Mouse (Mus musculus) myocyte (in vitro differentiated cells): ENCODE data around the gene Entpd8. TPM values are rescaled to one million over a fixed set of nuclear protein-coding genes. Genes with fewer than 3 reads are reported as not detected.

ENCODE experiments used
- H3K27me3 ChIP-seq: one replicate; pipeline ENCODE4 v1.6.1; 2011; ENCODE audit not compliant: control insufficient read depth, insufficient read depth, insufficient read length
- H3K36me3 ChIP-seq: one replicate; pipeline ENCODE4 v1.6.1; 2011; ENCODE audit not compliant: control insufficient read depth, insufficient read depth
- H3K4me2 ChIP-seq: one replicate; pipeline ENCODE4 v1.6.1; 2011; ENCODE audit warnings: low read depth, control low read depth
- H3K4me3 ChIP-seq: one replicate; pipeline ENCODE4 v1.5.1; 2011; ENCODE audit warnings: mild to moderate bottlenecking, control low read depth, moderate library complexity
- H3K79me2 ChIP-seq: one replicate; pipeline ENCODE4 v1.6.1; 2011; ENCODE audit not compliant: control insufficient read depth, insufficient read depth
- H3ac ChIP-seq: one replicate; pipeline ENCODE4 v1.6.1; 2011; ENCODE audit not compliant: control insufficient read depth, insufficient read length
- CEBPB ChIP-seq: IDR thresholded peaks from 2 replicates; pipeline ENCODE4 v1.6.1; 2011; ENCODE audit warnings: mild to moderate bottlenecking, moderate library complexity; ENCODE audit not compliant: poor library complexity, insufficient read depth, severe bottlenecking
- E2F4 ChIP-seq: IDR thresholded peaks from one replicate; pipeline ENCODE4 v1.6.1; 2011; ENCODE audit warnings: mild to moderate bottlenecking, control low read depth, moderate library complexity; ENCODE audit not compliant: insufficient read depth
- MAX ChIP-seq: IDR thresholded peaks from one replicate; pipeline ENCODE4 v1.6.1; 2011; ENCODE audit warnings: low read depth, mild to moderate bottlenecking, control low read depth
- MYOD1 ChIP-seq, 3 experiments: IDR thresholded peaks; one replicate each; pipeline ENCODE4 v1.6.1; 2011; ENCODE audit warnings: control low read depth in 2 of 3, low read depth in 2 of 3, mild to moderate bottlenecking in 2 of 3, moderate library complexity in 1 of 3; ENCODE audit not compliant: insufficient read length in 2 of 3, control insufficient read depth in 1 of 3
- MYOG ChIP-seq, 3 experiments: IDR thresholded peaks; one replicate each; pipeline ENCODE4 v1.6.1; 2011; ENCODE audit warnings: control low read depth in 2 of 3, low read depth in 2 of 3, mild to moderate bottlenecking in 2 of 3; ENCODE audit not compliant: insufficient read length in 2 of 3, control insufficient read depth in 1 of 3, insufficient read depth in 1 of 3
- POLR2A ChIP-seq: IDR thresholded peaks from one replicate; pipeline ENCODE4 v1.6.1; 2011; ENCODE audit warnings: low read depth, mild to moderate bottlenecking, control low read depth, moderate library complexity; ENCODE audit not compliant: insufficient read length
- POLR2AphosphoS2 ChIP-seq: IDR thresholded peaks from one replicate; pipeline ENCODE4 v1.6.1; 2011; ENCODE audit warnings: low read depth, control low read depth; ENCODE audit not compliant: insufficient read length
- REST ChIP-seq: IDR thresholded peaks from one replicate; pipeline ENCODE4 v1.6.1; 2011; ENCODE audit warnings: mild to moderate bottlenecking, control low read depth, moderate library complexity; ENCODE audit not compliant: insufficient read depth, insufficient read length
- SRF ChIP-seq: IDR thresholded peaks from one replicate; pipeline ENCODE4 v1.6.1; 2011; ENCODE audit warnings: low read depth; ENCODE audit not compliant: control insufficient read depth, insufficient read length
- TCF12 ChIP-seq: IDR thresholded peaks from one replicate; pipeline ENCODE4 v1.6.1; 2011; ENCODE audit warnings: mild to moderate bottlenecking, control low read depth; ENCODE audit not compliant: poor library complexity, insufficient read depth, severe bottlenecking
- TCF3 ChIP-seq: IDR thresholded peaks from one replicate; pipeline ENCODE4 v1.6.1; 2011; ENCODE audit warnings: low read depth, control low read depth; ENCODE audit not compliant: insufficient read length
- USF1 ChIP-seq: IDR thresholded peaks from one replicate; pipeline ENCODE4 v1.6.1; 2011; ENCODE audit warnings: low read depth, mild to moderate bottlenecking, control low read depth, moderate library complexity
- polyA plus RNA-seq: library from polyadenylated mRNA; unstranded; fragments of >200 nt; fragmentation: generic; extraction: Trizol; gene quantifications from one replicate; pipeline ENCODE4 v1.2.1, GENCODE M21; 2012; ENCODE audit warnings: missing spikeins

The Entpd8 gene
- polyA plus RNA-seq, 1 experiment, result not detected

DNA sequence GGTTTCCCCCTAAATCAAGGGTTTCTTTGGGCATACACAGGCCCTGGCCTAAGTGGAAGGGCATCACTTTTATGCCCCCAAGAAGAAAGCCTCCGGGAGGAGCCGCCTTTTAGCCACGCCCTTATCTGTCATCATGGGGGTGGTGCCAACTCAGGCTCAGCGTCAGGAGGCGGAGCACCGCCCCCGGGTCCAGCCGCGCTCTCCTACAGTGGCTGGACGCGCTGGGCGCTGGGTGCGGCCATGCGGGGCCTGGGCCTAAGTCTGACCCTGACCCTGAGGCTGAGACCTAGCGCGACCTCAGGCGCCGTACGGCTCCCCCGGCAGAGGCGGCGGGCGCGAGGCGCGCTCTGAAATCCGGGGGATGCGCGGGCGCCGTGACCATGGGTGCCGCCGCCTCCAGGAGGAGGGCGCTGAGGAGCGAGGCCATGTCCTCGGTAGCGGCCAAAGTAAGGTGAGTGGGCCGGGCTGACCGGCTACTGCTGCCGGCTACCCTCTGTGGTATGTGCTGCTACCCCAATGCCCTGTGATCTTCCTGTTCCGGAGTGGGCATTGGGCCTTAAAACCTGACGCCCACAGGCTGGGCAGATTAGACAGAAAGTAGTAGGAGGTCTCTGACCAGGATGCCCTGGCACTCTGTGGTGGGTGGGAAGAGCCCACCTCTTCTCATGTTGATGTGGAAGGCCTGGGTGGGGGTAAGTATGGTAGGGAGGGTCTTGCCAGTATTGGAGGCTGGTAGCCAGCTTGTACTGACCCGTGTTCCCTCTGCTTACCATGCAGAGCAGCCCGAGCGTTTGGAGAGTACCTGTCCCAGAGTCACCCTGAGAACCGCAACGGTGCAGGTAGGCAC, 25.7 kb upstream of the Entpd8 start, which contains the start of gene Nsmf:
Gene Nsmf, plus strand, starts transcription at position 135 of the 847 bp plus-strand sequence.
- peak within 1 kb of the TSS; percentile 94 for H3K4me2 ChIP-seq
- peak within 1 kb of the TSS; percentile 70 for H3K4me3 ChIP-seq
- H3ac ChIP-seq, result peak within 1 kb of the TSS; percentile 30
- peaks cover 6% of the 10 kb centered on the region for H3K79me2 ChIP-seq
- H3K27me3 ChIP-seq, result no peaks in the 10 kb centered on the region
- H3K36me3 ChIP-seq, result no peaks in the 10 kb centered on the region
- TF ChIP-seq POLR2A, result peak; percentile 98
- TF ChIP-seq MYOG (IDR thresholded peaks at IDR 0.05; ENCODE audit: control insufficient read depth in 1 of 3, insufficient read depth in 1 of 3, insufficient read length in 2 of 3, low read depth in 2 of 3), result peak in 1 of 3 experiments; percentile 17
- TF ChIP-seq POLR2AphosphoS2, result peak; percentile 93
- peak in 1 of 3 experiments; percentile 10 for TF ChIP-seq MYOD1 (IDR thresholded peaks at IDR 0.05; ENCODE audit: control insufficient read depth in 1 of 3, insufficient read length in 2 of 3, low read depth in 2 of 3)
- TF ChIP-seq TCF12, result no peak
- TF ChIP-seq SRF, result no peak

DNA sequence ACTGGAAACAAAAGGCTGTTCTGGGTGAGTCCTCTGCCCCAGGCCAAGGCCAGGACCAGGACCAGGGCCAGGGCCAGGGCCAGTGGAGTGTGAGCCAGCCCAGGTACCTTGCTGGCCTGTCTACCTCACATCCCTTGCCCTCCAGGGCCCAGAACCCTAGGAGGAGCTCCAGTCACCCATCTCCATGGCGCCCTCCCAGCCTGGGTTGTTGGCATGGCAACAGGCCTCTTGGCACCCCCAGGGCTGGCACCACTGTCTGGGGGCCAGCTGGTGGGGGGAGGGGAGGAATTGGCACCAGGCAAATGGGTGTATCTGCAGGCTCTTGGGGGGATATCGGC, 25.1 kb upstream of the Entpd8 start:
- TF ChIP-seq CEBPB (no peak), POLR2A (no peak), USF1 (no peak)
- Histone ChIP-seq H3K79me2 (peaks cover 6% of the 10 kb centered on the region), H3K4me2 (peak overlapping the region; percentile 94), H3ac (peak overlapping the region; percentile 30), H3K36me3 (no peaks in the 10 kb centered on the region), H3K4me3 (peak overlapping the region; percentile 70), H3K27me3 (no peaks in the 10 kb centered on the region)

DNA sequence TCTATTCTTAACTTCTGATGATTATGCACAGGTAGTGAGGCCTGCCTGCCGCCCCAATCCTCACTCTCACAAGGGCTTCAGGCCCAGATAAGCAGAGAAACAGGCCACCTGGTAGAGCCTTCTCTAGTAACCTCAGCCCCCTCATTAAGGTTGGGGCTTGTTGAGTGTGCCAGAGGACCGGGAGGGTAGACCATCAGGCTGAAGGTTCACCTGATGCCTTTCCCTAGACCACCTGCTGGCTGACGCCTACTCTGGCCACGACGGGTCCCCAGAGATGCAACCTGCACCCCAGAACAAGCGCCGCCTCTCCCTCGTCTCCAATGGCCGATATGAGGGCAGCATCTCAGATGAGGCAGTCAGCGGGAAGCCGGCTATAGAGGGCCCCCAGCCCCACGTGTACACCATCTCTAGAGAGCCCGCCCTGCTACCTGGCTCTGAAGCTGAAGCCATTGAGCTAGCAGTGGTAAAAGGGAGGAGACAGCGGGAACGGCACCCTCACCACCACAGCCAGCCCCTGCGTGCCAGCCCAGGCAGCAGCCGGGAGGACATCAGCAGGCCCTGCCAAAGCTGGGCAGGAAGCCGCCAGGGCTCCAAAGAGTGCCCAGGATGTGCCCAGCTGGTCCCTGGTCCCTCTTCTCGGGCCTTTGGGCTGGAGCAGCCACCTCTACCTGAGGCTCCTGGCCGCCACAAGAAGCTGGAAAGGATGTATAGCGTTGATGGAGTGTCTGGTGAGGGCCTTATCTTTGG, 24.5 kb upstream of the Entpd8 start:
- peaks cover 6% of the 10 kb centered on the region for H3K79me2 ChIP-seq
- H3K4me3 ChIP-seq, result peak overlapping the region; percentile 70
- no peak overlapping the region for H3ac ChIP-seq
- no peaks in the 10 kb centered on the region for H3K27me3 ChIP-seq
- H3K36me3 ChIP-seq, result no peaks in the 10 kb centered on the region
- peak overlapping the region; percentile 94 for H3K4me2 ChIP-seq
- TF ChIP-seq SRF (no peak), MYOD1 (IDR thresholded peaks at IDR 0.05; ENCODE audit: control insufficient read depth in 1 of 3, insufficient read length in 2 of 3, low read depth in 2 of 3) (no peak)

DNA sequence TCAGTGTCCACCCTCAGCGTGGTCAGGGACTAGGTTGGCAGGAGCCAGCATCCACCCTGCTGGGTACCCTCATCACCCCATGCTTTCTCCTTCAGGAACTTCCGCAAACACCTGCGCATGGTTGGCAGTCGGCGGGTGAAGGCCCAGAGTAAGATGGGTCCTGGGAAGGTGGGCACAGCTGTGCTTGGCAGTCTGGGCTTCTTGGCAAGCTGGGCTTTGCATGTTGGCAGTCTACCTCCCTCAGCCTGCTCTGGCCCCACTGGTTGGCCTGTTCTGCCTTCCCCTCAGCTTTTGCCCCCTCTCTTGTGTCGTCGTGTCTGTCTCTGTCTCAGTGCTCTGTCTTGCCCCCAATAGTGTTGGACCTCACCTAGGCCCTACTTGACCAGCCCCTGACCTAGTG, 21.2 kb upstream of the Entpd8 start:
- Histone ChIP-seq H3K79me2 (peaks cover 6% of the 10 kb centered on the region), H3ac (no peak overlapping the region), H3K27me3 (no peaks in the 10 kb centered on the region), H3K4me2 (no peak overlapping the region), H3K36me3 (no peaks in the 10 kb centered on the region), H3K4me3 (no peak overlapping the region)
- TF ChIP-seq MYOG (IDR thresholded peaks at IDR 0.05; ENCODE audit: control insufficient read depth in 1 of 3, insufficient read depth in 1 of 3, insufficient read length in 2 of 3, low read depth in 2 of 3) (no peak), MYOD1 (IDR thresholded peaks at IDR 0.05; ENCODE audit: control insufficient read depth in 1 of 3, insufficient read length in 2 of 3, low read depth in 2 of 3) (no peak), MAX (no peak), REST (no peak), POLR2A (no peak), USF1 (no peak), TCF12 (no peak)

DNA sequence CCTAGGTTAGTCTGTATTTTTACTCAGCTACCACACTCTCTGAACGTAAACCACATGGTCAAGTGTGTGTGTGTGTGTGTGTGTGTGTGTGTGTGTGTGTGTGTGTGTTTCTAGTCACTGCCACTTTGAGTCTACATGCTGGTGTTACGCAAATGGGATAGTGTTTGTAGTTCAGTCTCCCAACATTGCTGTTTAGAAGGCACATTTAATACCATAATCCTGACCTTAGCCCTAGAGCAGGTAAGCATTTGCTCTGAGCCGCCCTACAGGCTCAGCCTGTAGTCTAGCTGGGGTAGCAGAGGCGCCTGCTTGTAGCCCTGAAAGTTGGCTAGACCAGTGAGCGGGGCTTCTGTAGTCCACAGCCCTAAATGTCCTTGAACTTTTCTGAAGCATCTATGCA, 16.6 kb upstream of the Entpd8 start:
- Histone ChIP-seq H3K79me2 (no peaks in the 10 kb centered on the region), H3K4me2 (no peak overlapping the region), H3ac (no peak overlapping the region), H3K36me3 (no peaks in the 10 kb centered on the region), H3K4me3 (no peak overlapping the region), H3K27me3 (no peaks in the 10 kb centered on the region)
- TF ChIP-seq E2F4 (no peak), USF1 (no peak), TCF12 (no peak), REST (no peak)

DNA sequence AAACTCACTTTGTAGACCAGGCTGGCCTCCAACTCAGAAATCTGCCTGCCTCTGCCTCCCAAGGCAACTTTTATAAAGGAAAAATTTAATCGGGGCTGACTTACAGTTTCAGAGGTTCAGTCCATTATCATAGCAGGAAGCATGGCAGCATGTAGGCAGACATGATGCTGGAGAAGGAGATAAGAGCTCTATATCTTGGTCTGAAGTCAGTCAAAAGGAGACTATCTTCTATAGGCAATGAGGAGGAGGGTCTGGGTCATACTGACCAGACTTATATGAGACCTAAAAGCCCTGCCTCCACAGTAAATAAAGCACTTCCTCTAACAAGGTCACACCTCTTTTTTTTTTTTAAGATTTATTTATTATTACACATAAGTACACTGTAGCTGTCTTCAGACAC, 15.8 kb upstream of the Entpd8 start:
- Histone ChIP-seq H3ac (no peak overlapping the region), H3K36me3 (no peaks in the 10 kb centered on the region), H3K4me3 (no peak overlapping the region), H3K79me2 (no peaks in the 10 kb centered on the region), H3K27me3 (no peaks in the 10 kb centered on the region), H3K4me2 (no peak overlapping the region)
- TF ChIP-seq MAX (no peak), POLR2AphosphoS2 (no peak), MYOG (IDR thresholded peaks at IDR 0.05; ENCODE audit: control insufficient read depth in 1 of 3, insufficient read depth in 1 of 3, insufficient read length in 2 of 3, low read depth in 2 of 3) (no peak), TCF12 (no peak), SRF (no peak), MYOD1 (IDR thresholded peaks at IDR 0.05; ENCODE audit: control insufficient read depth in 1 of 3, insufficient read length in 2 of 3, low read depth in 2 of 3) (no peak), REST (no peak), TCF3 (no peak), E2F4 (no peak), CEBPB (no peak)
